Mouse (Mus musculus) frontal cortex, adult 2 months (tissue): Measurements from ENCODE around the gene Zcchc17. TPM values are rescaled to one million over a fixed set of nuclear protein-coding genes. Genes with fewer than 3 reads are reported as not detected.

Experiments
- DNase-seq, 2 experiments: peaks; one replicate each; pipeline ENCODE4 v3.0.0; 2022; ENCODE audit warnings: low spot score in 1 of 2; ENCODE audit errors: extremely low spot score in 1 of 2
- polyA plus RNA-seq: library from polyadenylated mRNA; depleted of rRNA; stranded (reverse); fragments of >200 nt; gene quantifications from 2 replicates; pipeline ENCODE4 v1.2.3, GENCODE M21; 2012; rRNA removed

The Zcchc17 gene
- polyA plus RNA-seq, 1 experiment = 80.2 TPM

DNA sequence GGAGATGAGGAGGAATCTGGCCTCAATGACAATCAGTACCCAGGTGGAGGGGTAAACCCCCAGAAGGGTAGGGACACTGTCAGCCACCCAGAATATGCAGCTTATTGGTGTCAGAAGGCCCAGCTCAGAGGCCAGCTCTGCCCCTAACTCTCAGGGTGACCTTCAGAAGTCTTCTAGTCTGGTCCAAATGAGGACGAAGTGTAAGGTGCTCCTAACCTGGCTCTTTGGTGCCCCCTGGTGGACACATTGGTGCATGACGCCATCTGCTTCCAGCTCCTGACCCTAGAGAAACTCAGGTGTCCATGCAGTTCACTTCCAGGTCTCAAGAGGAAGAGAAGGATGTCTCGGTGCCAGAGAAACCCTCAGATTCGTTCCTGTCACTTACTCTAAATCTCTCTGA lies 67.5 kb downstream of the Zcchc17 start:
- peak in 1 of 2 experiments; percentile 85 for DNase-seq

DNA sequence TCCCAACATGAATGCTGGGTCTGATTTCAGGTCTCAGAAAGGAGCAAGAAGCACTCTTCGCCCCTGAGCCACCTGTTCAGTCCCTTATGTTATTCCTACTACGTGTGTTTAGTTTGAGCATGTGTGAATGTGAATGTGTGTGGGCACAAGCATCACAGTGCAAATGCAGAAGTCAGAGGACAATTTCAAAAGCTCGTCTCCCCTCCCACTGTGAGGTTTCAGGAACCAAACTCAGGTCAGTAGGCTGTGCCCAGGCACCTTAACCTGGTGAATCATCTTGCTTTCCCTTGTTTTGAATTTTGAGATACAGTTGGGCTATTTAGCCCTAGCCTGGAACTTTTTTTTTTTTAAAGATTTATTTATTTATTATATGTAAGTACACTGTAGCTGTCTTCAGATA lies 69.9 kb downstream of the Zcchc17 start:
- no peak for DNase-seq

DNA sequence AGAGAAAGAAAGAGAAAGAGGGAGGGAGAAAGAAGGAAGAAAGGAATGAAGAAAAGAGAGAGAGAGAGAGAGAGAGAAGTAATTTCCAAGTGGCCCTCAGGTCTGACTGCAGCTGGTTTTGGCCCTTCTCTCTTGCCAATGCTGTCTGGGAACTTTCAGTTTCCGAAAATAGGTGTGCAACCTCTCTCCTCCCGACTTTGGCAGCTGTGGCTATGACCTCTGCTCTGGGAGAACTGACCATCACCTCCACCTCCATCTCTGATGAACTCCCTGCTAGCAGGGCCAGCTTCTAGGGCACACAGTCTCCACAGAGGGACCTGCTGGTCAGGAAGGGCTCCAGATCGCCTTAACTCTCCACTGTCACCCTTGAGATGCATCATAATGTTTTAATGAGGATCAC lies 73.2 kb downstream of the Zcchc17 start:
- no peak for DNase-seq

DNA sequence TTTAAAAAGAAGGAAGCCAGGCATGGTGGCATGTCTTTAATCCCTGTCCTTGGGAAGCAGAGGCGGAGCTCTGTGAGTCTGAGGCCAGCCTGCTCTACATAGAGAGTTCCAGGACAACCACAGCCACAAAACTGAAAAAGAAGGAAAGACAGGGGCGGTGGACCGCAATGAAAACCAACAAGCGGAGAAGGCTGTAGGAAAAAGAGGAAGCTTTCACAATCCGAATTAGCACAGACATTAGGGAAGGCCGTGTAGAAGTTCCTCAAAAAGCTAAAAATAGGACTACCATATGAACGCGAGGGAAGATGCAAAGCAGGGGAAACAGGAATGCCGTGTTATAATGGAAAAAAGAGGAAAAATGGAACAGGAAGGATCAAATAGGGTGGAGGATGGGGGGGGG lies 75.9 kb downstream of the Zcchc17 start:
- DNase-seq = no peak

DNA sequence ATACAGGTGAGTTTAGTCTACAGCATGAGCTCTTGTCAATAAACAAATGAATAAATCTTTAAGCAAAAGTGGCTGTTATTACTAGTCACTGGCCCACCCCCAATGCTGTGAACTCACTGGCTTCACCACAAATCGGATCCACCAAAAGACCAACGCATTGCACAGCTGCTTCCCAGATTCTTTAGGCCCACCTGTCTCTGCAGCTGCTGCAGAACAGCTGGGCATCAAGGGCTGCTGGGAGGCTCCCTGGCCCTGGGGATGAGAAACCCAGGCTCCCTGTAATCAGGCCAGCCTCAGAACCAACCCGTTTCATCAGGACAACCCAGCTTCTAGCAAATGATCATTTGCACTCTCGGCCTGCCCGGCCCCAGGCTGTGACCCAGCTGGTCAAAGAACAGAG lies 76.9 kb downstream of the Zcchc17 start:
- no peak for DNase-seq

DNA sequence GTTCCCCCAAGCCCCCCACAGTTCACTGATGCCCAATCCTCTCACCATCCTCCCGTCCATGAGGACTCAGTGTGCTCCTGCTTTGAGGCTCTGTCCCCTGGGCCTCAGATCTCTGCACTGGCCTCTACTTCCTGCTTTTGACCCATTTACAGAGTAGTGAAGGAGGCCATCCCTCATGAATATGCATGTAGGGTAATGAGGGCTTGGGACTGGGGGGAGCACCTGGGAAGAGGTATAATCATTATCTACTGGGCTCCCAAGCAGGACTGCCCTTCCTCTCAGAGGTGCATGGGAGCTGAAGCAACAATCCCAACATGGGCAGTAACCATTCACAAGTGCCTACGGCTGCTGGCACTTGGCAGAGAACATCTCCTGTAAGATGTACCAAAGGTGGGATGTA lies 80.6 kb downstream of the Zcchc17 start, which contains the start of gene Serinc2:
Gene Serinc2 (minus strand): TSS at position 101 of the 400 bp plus-strand sequence.
- DNase-seq = no peak

DNA sequence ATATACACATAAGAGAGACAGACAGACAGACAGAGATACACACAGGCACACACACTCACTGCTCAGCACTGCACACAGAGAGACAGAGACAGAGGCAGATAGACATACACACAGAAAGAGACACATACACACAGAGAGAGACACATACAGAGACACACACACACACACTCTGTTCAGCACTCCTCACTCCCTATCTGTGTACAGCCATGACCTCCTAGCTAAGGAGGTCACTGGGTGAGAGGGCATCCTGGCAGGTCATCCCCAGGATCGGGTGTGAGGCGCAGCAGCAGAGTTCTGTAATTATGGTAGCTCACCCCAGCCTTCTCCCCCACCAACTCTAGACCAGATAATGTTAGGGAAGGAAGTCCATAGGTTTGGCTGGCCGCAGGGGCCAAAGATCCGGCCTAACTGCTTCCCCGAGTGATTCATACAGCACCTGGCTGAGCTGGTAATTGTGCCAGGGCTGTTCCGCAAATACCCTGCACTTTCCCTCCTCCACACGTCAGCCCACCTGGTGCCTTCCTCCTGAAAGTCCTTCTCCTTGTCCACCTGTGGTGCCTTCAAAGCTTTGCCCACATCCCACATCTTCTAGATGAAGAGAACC lies 83.1 kb downstream of the Zcchc17 start:
- DNase-seq = no peak

DNA sequence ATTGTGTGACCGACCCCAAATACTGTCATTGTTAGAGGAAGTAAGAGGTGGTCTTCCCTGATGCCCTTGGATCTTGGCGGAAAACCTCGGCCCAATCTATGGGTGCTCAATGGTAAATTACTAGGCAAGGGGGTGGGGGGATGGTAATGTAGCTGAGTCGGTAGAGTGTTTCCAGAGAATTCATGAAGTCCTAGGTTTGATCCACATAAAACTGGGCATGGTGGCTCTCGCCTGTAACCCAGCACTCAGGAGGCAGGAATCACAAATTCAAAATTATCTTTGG lies 84.0 kb downstream of the Zcchc17 start:
- no peak for DNase-seq

DNA sequence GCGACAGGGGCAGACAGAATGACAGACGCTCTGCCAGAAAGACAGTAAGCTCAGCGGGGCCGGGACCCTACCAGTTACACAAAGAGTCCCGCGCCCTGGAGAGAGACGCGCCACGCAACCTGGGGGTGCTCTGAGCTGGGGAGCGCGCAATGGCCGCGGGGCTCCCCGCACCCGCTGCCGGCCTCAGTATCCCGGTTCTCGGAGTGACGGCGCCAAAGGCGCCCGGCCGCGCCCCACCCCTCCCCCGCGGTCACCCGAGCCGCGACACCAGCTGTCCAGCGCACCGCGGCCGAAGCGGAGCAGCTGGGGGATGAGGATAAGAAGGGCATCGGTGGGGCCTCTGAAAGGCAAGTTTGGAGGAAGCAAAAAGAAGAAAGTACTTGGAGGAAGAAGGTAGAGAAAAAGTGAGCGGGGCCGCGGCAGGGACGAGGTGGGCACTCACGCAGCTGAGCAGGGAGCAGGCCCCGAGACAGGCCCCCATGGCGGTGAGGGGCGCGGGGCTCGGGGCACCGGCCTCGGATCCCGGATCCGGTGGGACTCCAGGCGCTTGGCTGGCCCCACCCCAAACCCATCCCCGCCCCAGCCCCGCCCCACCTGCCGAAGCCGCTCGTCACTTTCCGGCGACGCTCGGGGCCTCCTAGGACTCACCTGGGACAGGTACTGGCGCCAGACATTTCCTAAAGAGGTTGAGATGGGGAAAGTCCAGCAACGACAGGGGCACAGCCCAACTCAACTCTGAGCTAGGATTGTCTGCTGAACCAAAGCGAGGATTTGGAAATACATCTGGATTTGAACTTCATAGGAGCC lies 84.5 kb downstream of the Zcchc17 start:
- DNase-seq = no peak

DNA sequence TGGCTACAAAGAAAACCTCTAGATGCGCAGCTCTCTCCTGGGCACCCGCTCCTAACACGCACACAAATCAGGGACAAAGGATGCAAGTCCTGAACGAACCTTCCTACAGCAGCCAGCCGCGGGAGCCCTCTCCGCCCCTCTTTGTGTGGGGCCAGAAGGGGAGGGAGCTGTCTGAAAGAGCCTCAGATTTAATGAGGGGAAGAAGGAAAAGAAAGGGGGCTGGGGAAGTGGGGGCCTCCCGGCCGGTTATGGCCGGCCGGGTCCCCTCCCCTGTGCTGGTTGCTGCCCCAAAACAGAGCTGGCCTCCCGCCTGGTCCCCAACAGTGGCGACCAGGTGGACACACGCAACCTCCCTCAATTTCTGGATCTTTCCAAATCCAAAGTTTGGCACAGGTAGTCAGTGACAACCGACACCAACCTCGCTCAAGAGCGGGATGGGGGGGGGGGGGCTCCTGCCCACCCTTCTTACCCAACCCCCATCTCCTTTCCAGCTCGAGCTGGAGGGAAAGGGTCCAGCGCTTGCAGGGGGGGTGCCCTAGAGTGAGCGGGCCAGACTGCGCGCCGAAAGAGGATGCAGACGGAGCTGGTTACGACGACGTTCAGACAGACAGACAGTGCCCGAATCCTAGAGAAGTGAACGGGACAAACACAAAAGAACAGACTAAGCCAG lies 85.3 kb downstream of the Zcchc17 start:
- no peak for DNase-seq

DNA sequence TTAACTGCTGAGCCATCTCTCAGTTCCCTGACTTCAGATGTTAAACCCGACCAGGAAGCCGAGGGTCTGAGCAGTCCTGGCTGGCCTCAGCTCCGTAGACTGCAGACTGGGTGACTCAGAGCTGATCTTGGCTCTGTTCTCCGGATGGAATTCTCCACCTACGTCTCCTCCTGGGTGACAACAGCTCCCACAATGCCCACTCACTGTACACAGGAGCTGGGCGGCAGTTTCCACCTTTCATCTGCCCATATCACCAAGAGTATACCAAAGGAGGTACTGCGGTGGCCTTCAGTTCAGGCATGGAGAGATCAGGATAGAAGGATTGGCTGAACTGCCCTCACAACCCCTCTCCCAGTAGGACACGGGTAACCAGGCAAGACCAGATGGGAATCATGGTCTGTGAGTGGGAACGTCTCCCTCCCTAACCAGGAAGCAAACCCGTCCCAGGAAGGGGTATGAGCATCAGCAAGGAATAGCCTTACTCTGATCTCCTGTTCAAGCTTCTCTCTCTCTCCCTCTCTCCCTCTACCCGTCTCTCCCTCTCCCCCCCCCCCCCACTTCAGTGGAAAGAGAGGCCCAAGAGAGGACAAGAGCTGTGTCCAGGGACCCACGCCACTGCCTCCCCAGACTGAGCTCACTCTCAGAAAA lies 85.9 kb downstream of the Zcchc17 start:
- peak; percentile 26 to 83 for DNase-seq

DNA sequence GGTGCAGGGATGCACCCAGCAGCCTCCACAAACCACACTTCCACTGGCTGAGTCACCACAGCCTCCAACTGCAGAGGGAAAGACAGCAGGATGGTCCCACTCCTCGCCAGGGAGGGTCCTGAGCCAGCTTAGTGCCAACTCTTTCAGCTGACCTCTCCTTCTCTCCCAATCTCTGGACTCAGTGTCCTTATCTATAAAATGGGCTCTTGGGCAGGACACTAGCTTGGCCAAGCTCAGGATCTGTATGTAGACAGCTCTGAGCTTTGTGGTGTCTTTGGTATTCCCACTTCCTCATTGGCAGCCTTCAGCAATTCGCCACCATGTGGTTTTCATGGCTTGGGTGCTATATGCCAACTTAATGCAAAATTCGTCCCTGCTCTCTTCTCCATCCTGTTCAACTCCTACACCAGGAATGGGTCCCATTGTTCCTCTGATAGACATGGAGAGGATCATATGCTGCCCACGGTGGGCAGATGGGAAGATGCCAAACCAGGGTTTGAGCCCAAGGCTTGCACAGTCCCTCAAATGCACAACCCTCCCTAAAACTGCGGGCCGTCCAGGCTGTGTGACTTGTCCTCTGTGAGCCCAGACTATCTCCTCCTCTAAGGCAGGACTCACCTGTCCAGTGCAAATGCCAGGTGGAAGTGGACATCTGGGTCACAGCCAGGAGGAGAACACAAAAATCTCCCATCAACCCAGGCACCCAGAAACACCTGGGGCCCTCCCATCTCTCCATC lies 89.0 kb downstream of the Zcchc17 start:
- peak; percentile 19 to 62 for DNase-seq

DNA sequence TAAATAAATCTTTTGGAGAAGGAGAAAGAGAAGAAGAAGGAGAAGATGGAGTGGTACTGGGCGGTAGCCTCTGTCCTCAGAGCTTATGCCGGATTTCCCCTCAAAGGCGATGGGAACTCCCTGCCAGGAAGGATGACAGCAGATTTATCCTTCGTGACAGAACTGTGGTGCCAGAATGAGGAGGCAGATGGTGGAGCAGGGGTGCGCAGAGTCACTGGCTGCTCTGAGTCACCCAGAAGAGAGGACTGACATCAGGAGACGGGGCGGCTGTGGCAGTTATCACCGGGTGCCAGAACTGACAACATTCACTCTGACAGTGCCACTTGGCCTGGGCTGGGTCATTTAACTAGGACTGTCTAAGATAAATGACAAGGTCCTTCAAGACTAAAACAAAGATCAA lies 89.7 kb downstream of the Zcchc17 start:
- DNase-seq = peak; percentile 84 to 90

DNA sequence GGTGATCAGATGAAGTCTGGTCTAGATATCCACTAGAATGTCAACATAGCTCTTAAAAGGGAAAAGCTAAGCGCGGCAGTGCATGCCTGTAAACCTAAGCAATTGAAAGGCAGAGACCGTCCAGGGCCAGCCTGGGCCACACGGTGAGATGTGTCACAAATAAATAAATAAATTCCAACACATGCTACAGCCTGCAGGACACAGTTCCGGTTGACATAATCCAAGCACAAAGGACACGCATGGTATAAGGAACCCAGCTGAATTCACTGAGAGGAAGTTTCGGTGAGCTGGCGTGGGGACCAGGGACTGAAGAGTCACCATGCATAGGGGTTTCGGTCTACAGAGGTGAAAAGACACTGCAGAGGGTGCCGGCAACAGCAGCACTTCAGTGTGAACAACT lies 91.0 kb downstream of the Zcchc17 start:
- DNase-seq = no peak

DNA sequence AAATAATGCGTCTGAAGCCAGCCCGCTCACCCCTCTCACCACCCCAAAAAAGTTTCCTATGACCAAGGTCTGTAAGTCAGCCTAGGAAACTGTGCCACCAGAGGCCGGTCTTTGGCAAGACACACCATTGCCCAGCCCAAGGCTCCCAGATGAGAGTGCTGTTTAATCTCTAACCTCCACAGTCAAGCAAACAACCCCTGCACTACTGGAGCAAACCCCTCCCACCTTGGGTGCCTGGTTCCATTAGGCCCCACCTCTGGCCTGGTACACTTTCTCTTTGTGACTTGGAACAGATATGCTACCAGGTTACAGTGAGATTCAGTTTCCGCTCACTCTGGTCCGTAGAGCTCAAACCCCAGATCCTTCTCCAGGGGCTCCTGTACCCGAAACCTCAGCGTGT lies 92.7 kb downstream of the Zcchc17 start:
- DNase-seq = no peak

DNA sequence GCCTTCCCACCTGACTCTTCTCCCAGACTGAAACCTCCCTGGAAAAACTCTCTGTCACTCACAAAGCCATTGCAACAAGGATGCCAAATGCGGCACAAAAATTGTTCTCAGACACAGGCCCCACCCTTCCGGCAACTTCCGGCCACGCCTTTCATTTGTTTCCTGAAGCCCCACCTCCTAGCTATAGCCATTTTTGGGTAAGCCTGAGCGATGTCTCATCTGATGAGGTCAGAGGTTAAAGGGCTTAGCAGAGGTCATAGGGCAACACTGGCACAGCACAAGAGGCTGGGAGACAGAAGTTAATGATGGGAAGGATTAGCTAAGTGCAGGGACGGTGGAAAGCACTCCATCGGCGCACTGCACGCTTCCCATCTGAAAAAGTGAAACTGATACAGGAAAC lies 93.1 kb downstream of the Zcchc17 start:
- no peak for DNase-seq

Other genes with a start within 250 kb of the Zcchc17 start
- 2.8 and 3.9 TPM in 2 replicates for gene Hcrtr1, start 220.6 kb downstream of the Zcchc17 start, polyA plus RNA-seq
- gene Tinagl1, start 184.8 kb downstream of the Zcchc17 start, polyA plus RNA-seq = 12.1 and 14.4 TPM in 2 replicates
- gene Gm853, start 137.5 kb downstream of the Zcchc17 start, polyA plus RNA-seq = not detected in 2 replicates
- 6.9 and 8.4 TPM in 2 replicates for gene Serinc2, start 80.7 kb downstream of the Zcchc17 start, polyA plus RNA-seq
- gene Fabp3, start 51.3 kb downstream of the Zcchc17 start, polyA plus RNA-seq = 248 and 255 TPM in 2 replicates
- gene Gm10570, start 51.3 kb downstream of the Zcchc17 start, polyA plus RNA-seq = 1.2 and 2.3 TPM in 2 replicates
- 33.7 and 35.3 TPM in 2 replicates for gene Snrnp40, start 189 bp upstream of the Zcchc17 start, polyA plus RNA-seq
- gene Nkain1, start 214.2 kb upstream of the Zcchc17 start, polyA plus RNA-seq = 31.9 and 34.2 TPM in 2 replicates